Comparison of ENCODE assay signal across 10 mouse cellular contexts in the genomic region with DNA sequence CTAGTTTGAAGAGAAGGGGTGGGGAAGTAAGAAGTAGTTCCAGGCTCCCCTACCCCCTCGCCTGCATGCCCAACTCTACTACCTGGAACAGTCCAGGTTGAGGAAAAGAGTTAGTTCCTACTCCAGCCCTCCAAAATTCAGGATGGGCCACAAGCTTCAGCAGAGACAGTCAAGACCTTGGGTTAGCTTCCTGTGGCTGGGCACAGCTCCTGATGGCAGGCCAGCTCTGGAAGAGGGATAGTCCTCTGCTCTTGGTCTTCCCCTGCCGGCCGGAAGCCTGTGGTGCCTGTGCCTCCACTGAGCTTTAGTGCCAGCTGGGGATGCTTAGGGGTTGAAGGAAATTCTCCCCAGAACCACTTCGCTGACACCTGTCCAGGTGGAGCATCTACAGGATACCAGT. TPM values are rescaled to one million over a fixed set of nuclear protein-coding genes. Genes with fewer than 3 reads are reported as not detected.
DNase-seq lines count a peak whose midpoint lies in the region; ATAC-seq and TF ChIP-seq lines count a peak whose summit lies in the region.
"Had no signal": no experiment of that assay in that cellular context is flagged by ENCODE, and none has a peak within 500 bp of the region (broad histone marks: within the 10 kb centered on the region; RNA-seq: fewer than 3 reads in every experiment).

No protein-coding gene starts in this region.

- peaks cover 29% of the 10 kb centered on the region for H3K27me3 ChIP-seq in heart, postnatal 0 days (ENCODE audit: control insufficient read depth, insufficient read depth, low read length)
- H3K27me3 ChIP-seq in embryonic facial prominence, embryonic 13.5 days: peaks cover 41% of the 10 kb centered on the region
- H3K27me3 ChIP-seq in hindbrain, postnatal 0 days (ENCODE audit: insufficient read depth, low read length): no peaks in the 10 kb centered on the region
- peaks cover 10% of the 10 kb centered on the region; the same call in 1 of the 2 replicates for H3K27me3 ChIP-seq in midbrain, embryonic 14.5 days (ENCODE audit: control insufficient read depth, insufficient read depth, low read length)

- H3K27ac ChIP-seq in heart, postnatal 0 days (ENCODE audit: low read depth): no peak overlapping the region
- no peak overlapping the region for H3K27ac ChIP-seq in embryonic facial prominence, embryonic 13.5 days
- H3K27ac ChIP-seq in hindbrain, postnatal 0 days: no peak overlapping the region
- no peak overlapping the region for H3K27ac ChIP-seq in midbrain, embryonic 14.5 days (replicated peaks; ENCODE audit: low read depth, low read length)

- peak overlapping the region; percentile 19; the same call in 1 of the 2 replicates for H3K4me3 ChIP-seq in heart, postnatal 0 days (ENCODE audit: low read depth, low read length)
- peak overlapping the region; percentile 42 for H3K4me3 ChIP-seq in embryonic facial prominence, embryonic 13.5 days
- H3K4me3 ChIP-seq in hindbrain, postnatal 0 days (ENCODE audit: low read length): no peak overlapping the region
- H3K4me3 ChIP-seq in midbrain, embryonic 14.5 days (replicated peaks; ENCODE audit: low read depth, low read length): no peak overlapping the region

- H3K9me3 ChIP-seq in heart, postnatal 0 days (replicated peaks; ENCODE audit: control insufficient read depth, low read length): no peaks in the 10 kb centered on the region
- no peaks in the 10 kb centered on the region for H3K9me3 ChIP-seq in embryonic facial prominence, embryonic 13.5 days
- no peaks in the 10 kb centered on the region for H3K9me3 ChIP-seq in hindbrain, postnatal 0 days (ENCODE audit: low read length)
- H3K9me3 ChIP-seq in midbrain, embryonic 14.5 days (ENCODE audit: control insufficient read depth, low read length): no peaks in the 10 kb centered on the region

- TF ChIP-seq EP300 in heart, postnatal 0 days (IDR thresholded peaks at IDR 0.05; ENCODE audit: low read depth): no peak

- no peaks in the 10 kb centered on the region for H3K36me3 ChIP-seq in heart, postnatal 0 days (replicated peaks; ENCODE audit: control insufficient read depth, insufficient read depth, low read length)
- no peaks in the 10 kb centered on the region for H3K36me3 ChIP-seq in embryonic facial prominence, embryonic 13.5 days
- no peaks in the 10 kb centered on the region for H3K36me3 ChIP-seq in hindbrain, postnatal 0 days (ENCODE audit: insufficient read depth, low read length)
- H3K36me3 ChIP-seq in midbrain, embryonic 14.5 days (ENCODE audit: control insufficient read depth, insufficient read depth, low read length): no peaks in the 10 kb centered on the region

- DNase-seq in heart, postnatal 0 days (ENCODE audit: low spot score): no peak
- DNase-seq in heart, postnatal 4 days: no peak
- DNase-seq in hindbrain, postnatal 0 days (ENCODE audit: low spot score): no peak
- no peak for DNase-seq in midbrain, embryonic 14.5 days
- DNase-seq in left cerebral cortex, adult 9 months (ENCODE audit: low spot score in 2 of 2): no peak
- no peak for DNase-seq in adrenal gland, adult 18-20 months (ENCODE audit: low spot score in 2 of 2)
- DNase-seq in spleen, postnatal 14 days (ENCODE audit: low spot score in 2 of 2): no peak
- DNase-seq: cerebellum, adult 11-12 months had no signal

- no peak for ATAC-seq in heart, postnatal 0 days (ENCODE audit: insufficient read depth, low read depth)
- ATAC-seq in embryonic facial prominence, embryonic 13.5 days (ENCODE audit: insufficient number of reproducible peaks, insufficient read depth, low FRiP score, low TSS enrichment, low read depth): no peak
- peak; percentile 29; the same call in 1 of the 2 replicates for ATAC-seq in hindbrain, postnatal 0 days
- ATAC-seq in midbrain, embryonic 14.5 days (ENCODE audit: low FRiP score, low TSS enrichment): no peak

- no peak for TF ChIP-seq CTCF in heart, postnatal 0 days (IDR thresholded peaks at IDR 0.05; ENCODE audit: low read depth)
- peak; percentile 7; the same call in 1 of the 2 replicates for TF ChIP-seq CTCF in hindbrain, postnatal 0 days (IDR thresholded peaks at IDR 0.05; ENCODE audit: low read depth)

- 17% methylated on average over 4 of the region's 4 CpGs for WGBS in heart, postnatal 0 days
- 22% methylated on average over 4 of the region's 4 CpGs for WGBS in embryonic facial prominence, embryonic 13.5 days
- WGBS in hindbrain, postnatal 0 days: 28% methylated on average over 4 of the region's 4 CpGs
- 20% methylated on average over 4 of the region's 4 CpGs for WGBS in midbrain, embryonic 14.5 days

- H3K9ac ChIP-seq in heart, postnatal 0 days (replicated peaks; ENCODE audit: low read depth, low read length): no peak overlapping the region
- H3K9ac ChIP-seq in embryonic facial prominence, embryonic 13.5 days: peak overlapping the region; percentile 65
- no peak overlapping the region for H3K9ac ChIP-seq in hindbrain, postnatal 0 days (replicated peaks; ENCODE audit: low read length)
- no peak overlapping the region for H3K9ac ChIP-seq in midbrain, embryonic 14.5 days (replicated peaks; ENCODE audit: low read length)

- 0 out of 2 replicates have a peak, but pooled peaks cover 5% of the 10 kb centered on the region for H3K4me1 ChIP-seq in heart, postnatal 0 days (ENCODE audit: control insufficient read depth, insufficient read depth)
- peaks cover 12% of the 10 kb centered on the region; the same call in 1 of the 2 replicates for H3K4me1 ChIP-seq in embryonic facial prominence, embryonic 13.5 days
- H3K4me1 ChIP-seq in hindbrain, postnatal 0 days (ENCODE audit: insufficient read depth, low read length): 0 out of 2 replicates have a peak, but pooled peaks cover 5% of the 10 kb centered on the region
- H3K4me1 ChIP-seq in midbrain, embryonic 14.5 days (ENCODE audit: control insufficient read depth, insufficient read depth, low read length): peaks cover 4% of the 10 kb centered on the region; the same call in 1 of the 2 replicates

- peak overlapping the region; percentile 45 for H3K4me2 ChIP-seq in heart, postnatal 0 days (ENCODE audit: low read depth, low read length)
- H3K4me2 ChIP-seq in embryonic facial prominence, embryonic 13.5 days: peak overlapping the region; percentile 67
- H3K4me2 ChIP-seq in hindbrain, postnatal 0 days (ENCODE audit: low read depth, low read length): peak overlapping the region; percentile 45
- peak overlapping the region; percentile 35 for H3K4me2 ChIP-seq in midbrain, embryonic 14.5 days (ENCODE audit: low read length)

RNA-seq across cellular contexts. Expression of a gene that starts 0.3 kb away (rescaled TPM):
- total RNA-seq in heart, postnatal 0 days (2014; rRNA removed; ENCODE audit: low replicate concordance): 0.08 TPM in 1 of 2 replicates, not detected in the other
- polyA plus RNA-seq in heart, postnatal 0 days (2015; fragmentation: Nextera tagmentation; extraction: Ambion mirVana): 0.08 and 0.21 TPM in 2 replicates
- under 1 TPM; 0.14 TPM for total RNA-seq in heart, postnatal 4 days (2021)
- polyA plus RNA-seq in embryonic facial prominence, embryonic 13.5 days (2015; fragmentation: Nextera tagmentation; extraction: Ambion mirVana): 1.8 and 2.5 TPM in 2 replicates
- total RNA-seq in hindbrain, postnatal 0 days (2014; rRNA removed): not detected in 2 replicates
- not detected in 2 replicates for polyA plus RNA-seq in hindbrain, postnatal 0 days (2015; fragmentation: Nextera tagmentation; extraction: Ambion mirVana)
- 0.07 TPM in 1 of 2 replicates, not detected in the other for polyA plus RNA-seq in midbrain, embryonic 14.5 days (2014; fragmentation: Nextera tagmentation; extraction: Ambion mirVana)
- 10 to 100 TPM; 20.8 to 31.1 TPM for total RNA-seq in adrenal gland, adult 18-20 months (2021)

RNA-seq across cellular contexts. Expression of a gene that starts 9.1 kb away (rescaled TPM):
- total RNA-seq in heart, postnatal 0 days (2014; rRNA removed; ENCODE audit: low replicate concordance): not detected in 2 replicates
- 0.04 TPM in 2 replicates for polyA plus RNA-seq in heart, postnatal 0 days (2015; fragmentation: Nextera tagmentation; extraction: Ambion mirVana)
- under 1 TPM; 0.05 to 0.07 TPM for total RNA-seq in heart, postnatal 4 days (2021)
- 2.3 and 3.3 TPM in 2 replicates for polyA plus RNA-seq in embryonic facial prominence, embryonic 13.5 days (2015; fragmentation: Nextera tagmentation; extraction: Ambion mirVana)
- 11.5 and 32.4 TPM in 2 replicates for total RNA-seq in hindbrain, postnatal 0 days (2014; rRNA removed)
- polyA plus RNA-seq in hindbrain, postnatal 0 days (2015; fragmentation: Nextera tagmentation; extraction: Ambion mirVana): 21.3 and 24.8 TPM in 2 replicates
- polyA plus RNA-seq in midbrain, embryonic 14.5 days (2014; fragmentation: Nextera tagmentation; extraction: Ambion mirVana): 51.8 and 67.1 TPM in 2 replicates
- 1 to 10 TPM; 3.5 to 6.1 TPM for total RNA-seq in adrenal gland, adult 18-20 months (2021)

RNA-seq across cellular contexts. Expression of a gene that starts 12.2 kb away (rescaled TPM):
- total RNA-seq in heart, postnatal 0 days (2014; rRNA removed; ENCODE audit: low replicate concordance): 27.7 and 36.8 TPM in 2 replicates
- polyA plus RNA-seq in heart, postnatal 0 days (2015; fragmentation: Nextera tagmentation; extraction: Ambion mirVana): 18.7 and 21.0 TPM in 2 replicates
- total RNA-seq in heart, postnatal 4 days (2021): 10 to 100 TPM; 66.7 to 68.9 TPM
- polyA plus RNA-seq in embryonic facial prominence, embryonic 13.5 days (2015; fragmentation: Nextera tagmentation; extraction: Ambion mirVana): 29.8 and 34.0 TPM in 2 replicates
- total RNA-seq in hindbrain, postnatal 0 days (2014; rRNA removed): 30.8 and 39.7 TPM in 2 replicates
- polyA plus RNA-seq in hindbrain, postnatal 0 days (2015; fragmentation: Nextera tagmentation; extraction: Ambion mirVana): 24.7 and 27.7 TPM in 2 replicates
- 21.9 and 30.1 TPM in 2 replicates for polyA plus RNA-seq in midbrain, embryonic 14.5 days (2014; fragmentation: Nextera tagmentation; extraction: Ambion mirVana)
- total RNA-seq in adrenal gland, adult 18-20 months (2021): 10 to 100 TPM; 79.0 to 93.2 TPM

RNA-seq across cellular contexts. Expression of a gene that starts 12.3 kb away (rescaled TPM):
- total RNA-seq in heart, postnatal 0 days (2014; rRNA removed; ENCODE audit: low replicate concordance): 0.66 TPM in 1 of 2 replicates, not detected in the other
- polyA plus RNA-seq in heart, postnatal 0 days (2015; fragmentation: Nextera tagmentation; extraction: Ambion mirVana): 0.19 and 0.34 TPM in 2 replicates
- total RNA-seq in heart, postnatal 4 days (2021): under 1 TPM; 0.24 to 0.52 TPM
- polyA plus RNA-seq in embryonic facial prominence, embryonic 13.5 days (2015; fragmentation: Nextera tagmentation; extraction: Ambion mirVana): 1.8 and 2.0 TPM in 2 replicates
- total RNA-seq in hindbrain, postnatal 0 days (2014; rRNA removed): not detected in 2 replicates
- polyA plus RNA-seq in hindbrain, postnatal 0 days (2015; fragmentation: Nextera tagmentation; extraction: Ambion mirVana): 0.25 and 0.74 TPM in 2 replicates
- 0.70 and 0.80 TPM in 2 replicates for polyA plus RNA-seq in midbrain, embryonic 14.5 days (2014; fragmentation: Nextera tagmentation; extraction: Ambion mirVana)
- total RNA-seq in adrenal gland, adult 18-20 months (2021): 1 to 10 TPM in 1 of 2 experiments, under 1 TPM in 1; 0.93 to 1.5 TPM
- total RNA-seq: MEL had no signal

RNA-seq across cellular contexts. Expression of a gene that starts 21.7 kb away (rescaled TPM):
- total RNA-seq in heart, postnatal 0 days (2014; rRNA removed; ENCODE audit: low replicate concordance): 3.9 and 6.4 TPM in 2 replicates
- 1.8 and 2.7 TPM in 2 replicates for polyA plus RNA-seq in heart, postnatal 0 days (2015; fragmentation: Nextera tagmentation; extraction: Ambion mirVana)
- 1 to 10 TPM; 4.0 to 5.5 TPM for total RNA-seq in heart, postnatal 4 days (2021)
- 4.6 and 7.3 TPM in 2 replicates for polyA plus RNA-seq in embryonic facial prominence, embryonic 13.5 days (2015; fragmentation: Nextera tagmentation; extraction: Ambion mirVana)
- 9.0 and 15.5 TPM in 2 replicates for total RNA-seq in hindbrain, postnatal 0 days (2014; rRNA removed)
- polyA plus RNA-seq in hindbrain, postnatal 0 days (2015; fragmentation: Nextera tagmentation; extraction: Ambion mirVana): 3.7 TPM in 2 replicates
- polyA plus RNA-seq in midbrain, embryonic 14.5 days (2014; fragmentation: Nextera tagmentation; extraction: Ambion mirVana): 4.6 and 5.0 TPM in 2 replicates
- total RNA-seq in adrenal gland, adult 18-20 months (2021): 10 to 100 TPM; 10.9 to 15.5 TPM

Comparison
In these comparisons a context has a peak if more than half of its experiments do, and no peak if none do; other contexts are left out.
1. H3K4me3 ChIP-seq: peak in heart, postnatal 0 days (single experiment) and embryonic facial prominence, embryonic 13.5 days (single experiment); none in hindbrain, postnatal 0 days (single experiment) and midbrain, embryonic 14.5 days (single experiment).
2. RNA of a gene that starts 0.3 kb away (total RNA-seq): 20.8 to 31.1 TPM in adrenal gland, adult 18-20 months; 0.14 TPM in heart, postnatal 4 days, 0.08 TPM in heart, postnatal 0 days and not detected in hindbrain, postnatal 0 days; every median in the first group is over 10 times any median in the second.
3. Peak in every context shown above with its lines, with median percentiles within 50 percentile points of each other: H3K4me2 ChIP-seq.